Mouse (Mus musculus) stomach, adult 2 months (tissue): ENCODE measurements around the gene Pbld1. TPM values are rescaled to one million over a fixed set of nuclear protein-coding genes. Genes with fewer than 3 reads are reported as not detected.

ENCODE experiments used
- polyA plus RNA-seq: library from polyadenylated mRNA; depleted of rRNA; stranded (reverse); fragments of >200 nt; gene quantifications from 2 replicates; pipeline ENCODE4 v1.2.3, GENCODE M21; 2012; rRNA removed

Pbld1 gene
- 2.7 and 2.9 TPM in 2 replicates for polyA plus RNA-seq

GRCm38 (mm10) chr10:63059862-63060261 lies at the start of gene Pbld1:
TSS of gene Pbld1 (plus strand) at chr10:63060162.

GRCm38 (mm10) chr10:63023749-63024579 lies 36.0 kb upstream of the Pbld1 start, which contains the start of the genes Hnrnph3 and Pbld2:
TSS of gene Hnrnph3 (minus strand) at chr10:63024217.
TSS of gene Pbld2 (plus strand) at chr10:63024315.

GRCm38 (mm10) chr10:63099521-63099920 lies 39.6 kb downstream of the Pbld1 start, which contains the start of gene Atoh7:
TSS of gene Atoh7 (plus strand) at chr10:63099651.

Other genes with a start within 250 kb of the Pbld1 start
- gene Tet1, start 151.2 kb upstream of the Pbld1 start, polyA plus RNA-seq: 0.01 and 0.38 TPM in 2 replicates
- gene Slc25a16, start 139.5 kb upstream of the Pbld1 start, polyA plus RNA-seq: 10.4 and 22.5 TPM in 2 replicates
- gene Dna2, start 113.1 kb upstream of the Pbld1 start, polyA plus RNA-seq: 0.67 and 0.70 TPM in 2 replicates
- 0.77 and 0.82 TPM in 2 replicates for gene Rufy2, start 79.9 kb upstream of the Pbld1 start, polyA plus RNA-seq
- gene Hnrnph3, start 35.9 kb upstream of the Pbld1 start, polyA plus RNA-seq: 1.0 and 2.9 TPM in 2 replicates
- gene Pbld2, start 35.8 kb upstream of the Pbld1 start, polyA plus RNA-seq: 1.8 and 1.9 TPM in 2 replicates
- gene Atoh7, start 39.5 kb downstream of the Pbld1 start, polyA plus RNA-seq: 0.06 TPM in 1 of 2 replicates, not detected in the other
- 0.26 and 0.55 TPM in 2 replicates for gene Mypn, start 143.8 kb downstream of the Pbld1 start, polyA plus RNA-seq
- gene Herc4, start 183.6 kb downstream of the Pbld1 start, polyA plus RNA-seq: 2.4 and 3.6 TPM in 2 replicates